Mouse (Mus musculus): ENCODE measurements around the gene Gas8.
"Not testable (repeated sequence)": the region's sequence is repeated elsewhere in the genome, so short reads cannot be mapped to it uniquely, and the experiment has no call there.

Gas8 gene

DNA sequence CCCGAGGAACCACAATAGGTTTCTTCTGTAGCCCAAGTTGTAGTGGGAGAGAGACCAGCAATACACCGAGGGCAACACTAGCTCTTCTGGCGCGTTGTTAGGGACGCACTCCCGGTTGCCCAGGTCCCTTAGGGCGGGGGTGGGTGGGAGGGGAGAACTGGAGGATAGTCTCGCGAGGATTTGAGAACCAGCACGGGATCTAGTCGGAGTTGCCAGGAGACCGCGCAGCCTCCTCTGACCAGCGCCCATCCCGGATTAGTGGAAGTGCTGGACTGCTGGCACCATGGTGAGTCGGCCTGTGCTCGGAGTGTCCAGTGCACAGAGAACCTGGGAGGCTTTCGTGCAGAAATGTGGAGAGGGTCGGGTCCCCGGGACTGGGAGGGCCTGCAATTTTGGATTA, at the start of gene Gas8:
Gas8 (plus strand) TSS at position 168 of the 400 bp plus-strand sequence.
- DNase-seq, result peak; percentile 93

DNA sequence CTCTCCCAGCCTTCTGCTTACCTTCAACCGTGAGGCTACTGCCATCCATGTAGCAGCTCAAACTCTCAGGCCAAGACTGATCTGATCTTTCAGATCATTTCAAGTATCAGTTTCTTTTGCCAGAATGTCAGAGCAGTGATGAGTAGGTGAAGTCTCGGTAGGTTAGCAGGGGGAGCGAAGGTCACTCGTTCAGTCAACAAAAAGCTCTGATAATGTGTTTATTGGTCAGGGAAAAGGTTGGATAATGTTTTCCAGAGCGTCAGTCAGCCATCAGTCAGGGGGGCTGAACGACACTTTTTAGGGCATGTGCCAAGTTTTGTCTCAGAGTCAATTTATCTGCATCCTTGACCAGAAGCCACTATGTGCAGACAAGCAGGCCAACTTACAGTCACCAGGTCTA, 45.6 kb upstream of the Gas8 start:
- not testable (repeated sequence) for DNase-seq

DNA sequence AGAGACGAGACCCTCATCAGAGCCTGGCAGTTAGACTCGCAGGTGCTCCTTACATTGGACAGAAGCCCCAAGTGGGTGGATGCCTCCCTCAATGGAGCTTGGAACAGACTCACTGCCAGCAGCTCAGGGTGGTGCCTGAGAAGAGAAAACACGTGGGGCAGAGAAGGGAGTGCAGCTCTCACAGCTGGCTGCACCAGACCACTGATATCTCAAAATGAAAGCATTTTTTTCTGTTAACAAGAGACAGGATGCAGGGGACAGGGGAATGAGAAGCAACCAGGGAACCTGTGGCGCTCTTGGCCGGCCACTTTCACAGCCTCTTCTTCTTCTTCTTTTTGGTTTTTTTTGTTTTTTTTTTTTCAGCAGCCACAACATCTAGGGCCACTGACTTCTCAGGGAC, 44.1 kb upstream of the Gas8 start:
- DNase-seq, result not testable (repeated sequence)

DNA sequence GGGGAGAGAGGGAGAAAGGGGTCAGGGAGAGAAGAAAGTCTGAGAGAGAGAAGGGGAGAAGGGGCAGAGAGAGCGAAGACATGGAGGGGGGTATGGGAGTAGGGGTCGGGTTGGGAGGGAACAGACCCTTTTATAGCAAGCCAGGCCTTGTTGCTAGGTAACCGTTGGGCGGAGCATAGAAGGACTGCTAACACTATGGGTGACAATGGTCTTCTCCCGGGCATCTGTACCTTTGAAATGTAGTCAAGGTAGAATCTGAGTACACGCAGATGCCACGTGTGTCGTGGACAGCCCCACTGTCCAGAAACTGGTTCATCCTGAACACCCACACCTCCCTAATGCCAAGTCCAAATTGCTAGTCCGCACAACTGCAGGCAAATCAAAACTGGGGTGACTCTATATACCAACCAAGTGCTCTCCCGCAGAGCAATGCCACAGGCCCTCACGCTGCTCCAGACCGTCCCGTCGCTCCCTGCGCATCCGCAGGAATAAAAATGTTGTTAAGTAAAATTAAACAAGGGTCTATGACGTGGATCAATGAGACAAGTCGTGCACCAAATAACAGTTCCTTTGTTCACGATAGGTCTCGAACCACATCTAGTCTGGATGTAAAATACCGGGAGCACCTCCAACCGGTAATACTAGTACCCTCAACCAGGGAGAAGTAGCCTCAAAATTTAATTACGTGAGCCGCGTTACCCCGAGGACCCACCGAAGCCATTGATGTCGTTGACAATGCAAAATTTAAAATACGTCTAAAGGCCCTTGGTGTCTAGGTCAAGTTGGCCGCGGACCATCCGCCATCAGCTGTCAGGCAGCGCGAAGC, 41.5 kb upstream of the Gas8 start:
- no peak for DNase-seq

DNA sequence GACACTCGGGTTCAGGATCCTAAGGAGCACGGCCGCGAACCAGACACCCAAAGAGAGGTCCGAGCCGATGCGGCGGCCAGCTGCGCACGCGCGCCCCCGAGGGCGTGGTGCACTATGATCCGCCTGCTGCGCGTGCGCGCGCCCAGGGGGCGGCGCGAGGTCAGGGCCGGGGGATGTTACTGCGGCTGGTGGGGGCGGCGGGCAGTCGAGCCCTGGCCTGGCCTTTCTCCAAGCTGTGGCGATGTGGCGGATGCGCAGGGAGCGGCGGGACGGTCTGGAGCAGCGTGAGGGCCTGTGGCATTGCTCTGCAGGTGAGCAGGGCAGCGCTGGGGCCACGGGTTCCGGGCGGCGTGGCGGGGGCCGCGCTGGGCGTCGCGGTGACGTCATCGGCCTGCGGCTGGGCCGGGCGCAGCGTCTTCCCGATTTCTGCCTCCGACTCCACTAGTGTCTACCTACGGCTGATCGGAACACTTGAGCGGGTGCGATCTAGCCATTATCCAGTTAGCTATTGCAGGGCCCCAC, 40.8 kb upstream of the Gas8 start, which contains the start of gene Afg3l1:
Afg3l1 (plus strand) TSS at position 167 of the 522 bp plus-strand sequence.
- peak; percentile 94 for DNase-seq

DNA sequence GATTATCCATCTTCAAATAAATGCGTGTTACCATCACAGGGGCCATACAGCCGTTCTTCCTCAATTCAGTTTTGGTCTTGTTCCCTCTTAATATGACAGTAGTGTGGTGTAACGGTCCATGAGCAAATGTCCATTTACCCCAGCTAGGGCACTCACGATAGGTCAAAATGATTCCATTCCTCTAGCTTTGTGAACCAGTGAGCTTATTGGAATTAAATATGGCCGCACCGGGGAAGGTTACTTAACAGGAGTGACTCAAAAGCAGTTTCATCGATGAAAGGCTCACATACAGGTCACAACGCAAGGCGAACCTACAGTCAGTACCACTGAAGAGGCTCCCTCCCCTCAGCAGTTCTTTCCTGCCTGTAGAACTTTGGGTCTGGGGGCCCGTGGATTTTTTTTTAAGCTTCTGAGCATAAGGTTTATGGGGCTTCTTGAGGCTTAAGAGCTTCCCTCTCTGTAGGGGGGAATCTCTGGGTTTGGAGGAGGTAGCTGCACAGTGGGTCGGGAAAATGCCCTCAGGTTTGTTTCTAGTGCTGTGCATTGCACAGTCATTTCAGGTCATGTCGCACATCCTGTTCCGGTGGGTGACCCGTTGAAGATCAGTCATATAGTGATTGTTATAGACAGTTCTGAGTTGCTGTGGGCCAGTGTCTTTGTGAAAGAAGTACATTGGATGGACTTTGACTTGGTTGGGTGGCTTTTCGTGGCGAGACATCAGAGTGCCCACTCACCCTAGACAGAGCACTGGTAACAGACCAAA, 40.0 kb upstream of the Gas8 start:
- no peak for DNase-seq

DNA sequence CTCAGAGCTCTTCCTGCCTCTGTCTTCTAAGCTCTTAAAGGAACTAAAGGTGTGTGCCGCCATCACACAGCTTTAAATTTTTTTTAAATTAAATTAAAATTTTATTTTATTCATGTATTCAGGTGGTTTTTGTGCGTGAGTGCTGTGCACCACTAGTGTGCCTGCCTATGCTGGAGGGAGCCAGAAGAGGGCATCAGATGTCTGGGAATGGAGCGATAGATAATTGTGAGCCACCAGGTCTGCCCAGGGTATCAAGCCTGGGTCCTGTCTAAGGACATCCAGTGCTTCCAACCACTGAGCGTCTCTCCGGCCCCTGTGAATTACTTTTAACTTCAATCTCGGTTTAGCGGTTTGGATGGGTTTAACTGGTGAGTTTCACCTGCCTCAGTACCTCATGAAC, 36.0 kb upstream of the Gas8 start:
- DNase-seq, result no peak

DNA sequence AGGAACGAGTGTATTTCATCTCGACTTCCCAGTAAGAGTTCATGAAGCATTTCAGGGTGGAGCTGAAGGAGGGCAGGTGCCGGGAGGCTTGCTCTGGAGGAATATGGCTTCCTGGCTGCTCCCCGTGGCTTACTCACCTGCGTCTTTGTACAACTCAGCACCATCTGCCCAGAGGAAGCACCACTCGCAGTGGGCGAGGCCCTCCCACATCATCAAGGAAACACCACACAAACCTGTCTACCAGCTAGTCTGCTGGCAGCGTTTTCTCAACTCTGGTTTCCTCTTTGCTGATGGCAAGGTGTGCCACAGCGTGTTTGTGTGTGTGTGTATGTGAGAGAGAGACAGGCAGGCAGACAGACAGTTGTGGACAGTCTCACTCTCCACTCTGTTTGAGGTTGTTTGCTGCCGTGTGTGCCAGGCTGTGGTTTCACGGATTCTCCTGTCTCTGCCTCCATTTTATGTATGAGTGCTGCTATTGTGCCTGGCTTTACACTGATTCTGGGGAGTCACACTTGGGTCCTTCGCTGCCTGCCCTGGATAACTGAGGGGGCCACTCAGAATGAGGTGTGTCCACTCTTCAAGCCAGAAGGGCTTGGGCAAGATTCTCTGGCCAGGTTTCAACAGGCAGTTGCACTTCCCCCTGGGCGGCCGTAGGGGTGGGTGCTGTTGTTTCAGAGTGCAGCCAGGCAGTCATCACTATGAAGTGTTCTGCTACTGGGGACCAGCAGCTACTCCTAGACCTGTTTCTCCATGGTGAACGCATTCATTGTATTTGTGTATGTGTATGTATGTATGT, 27.2 kb upstream of the Gas8 start:
- no peak for DNase-seq

DNA sequence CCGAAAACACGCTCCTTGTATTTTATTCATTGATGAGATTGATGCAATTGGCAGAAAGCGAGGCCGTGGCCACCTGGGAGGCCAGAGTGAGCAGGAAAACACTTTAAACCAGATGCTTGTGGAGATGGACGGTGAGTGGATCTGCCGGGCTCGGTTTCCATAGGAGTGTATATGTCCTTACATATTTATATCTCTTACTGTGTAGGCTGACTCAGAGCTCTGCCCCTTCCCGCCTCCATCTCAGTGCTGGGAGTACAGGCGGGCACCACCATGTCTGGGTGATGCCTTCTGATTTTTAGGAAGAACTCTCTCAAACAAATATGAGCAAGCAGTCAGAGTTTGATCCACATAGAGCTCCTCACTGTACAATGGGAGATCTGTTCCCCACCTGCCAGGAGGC, 25.7 kb upstream of the Gas8 start:
- DNase-seq, result no peak

DNA sequence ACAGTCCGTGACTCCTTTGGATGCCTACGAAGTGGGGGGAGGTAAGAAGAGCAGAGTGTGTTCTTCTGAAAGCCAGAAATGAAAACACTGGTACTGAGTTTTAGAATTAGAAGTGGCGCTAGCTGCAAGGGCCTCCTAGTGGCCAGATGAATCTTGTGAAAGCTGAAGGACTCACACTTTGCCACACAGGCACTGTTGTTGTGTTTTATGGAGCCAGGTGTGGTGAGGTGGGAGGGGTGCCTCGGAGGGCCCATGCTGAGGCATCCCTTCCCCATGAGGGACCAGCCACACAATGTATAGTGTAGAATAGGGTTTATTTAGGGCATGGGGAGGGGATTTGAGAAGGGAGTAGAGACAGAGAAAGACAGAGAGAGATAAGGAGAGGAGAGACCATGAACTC, 20.9 kb upstream of the Gas8 start:
- no peak for DNase-seq

DNA sequence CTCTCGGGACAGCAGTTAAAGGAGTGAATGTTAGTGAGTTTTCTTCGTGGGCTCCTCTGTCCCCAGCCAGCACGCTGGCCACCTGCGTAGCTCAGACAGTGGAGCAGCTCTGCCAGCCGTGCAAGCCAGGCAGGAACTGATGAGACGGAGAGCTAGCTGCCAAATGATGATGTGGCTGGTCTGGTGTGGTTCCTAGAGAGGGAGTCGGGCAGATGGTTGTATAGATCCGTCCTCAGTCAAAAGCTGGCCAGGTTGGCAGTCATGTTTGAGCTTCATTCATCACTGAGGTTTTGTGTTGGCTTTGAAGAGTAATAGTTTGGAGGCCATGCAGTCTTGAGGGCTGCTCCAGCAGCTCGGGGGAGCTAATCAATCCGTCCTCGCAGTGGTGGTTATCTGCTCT, 19.7 kb upstream of the Gas8 start:
- DNase-seq, result peak; percentile 75

DNA sequence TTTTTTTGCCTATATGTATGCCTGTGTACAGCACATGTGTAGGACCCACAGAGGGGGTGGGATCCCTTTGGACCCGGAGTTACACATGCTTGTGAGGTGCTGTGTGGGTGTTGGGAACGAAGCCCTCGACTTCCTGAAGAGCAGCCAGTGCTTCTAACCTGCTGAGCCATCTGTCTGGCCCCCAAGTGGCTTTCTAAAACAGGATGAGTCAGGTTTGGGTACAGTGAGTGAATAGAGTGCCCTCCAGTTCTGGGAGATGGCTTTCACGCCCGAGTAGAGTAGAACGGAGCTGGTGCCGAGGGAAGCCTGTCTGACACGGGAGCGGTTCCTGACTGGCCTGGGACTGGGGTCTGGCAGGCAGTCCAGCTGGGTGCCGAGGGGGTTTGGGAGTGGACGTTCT, 19.1 kb upstream of the Gas8 start:
- DNase-seq, result no peak

DNA sequence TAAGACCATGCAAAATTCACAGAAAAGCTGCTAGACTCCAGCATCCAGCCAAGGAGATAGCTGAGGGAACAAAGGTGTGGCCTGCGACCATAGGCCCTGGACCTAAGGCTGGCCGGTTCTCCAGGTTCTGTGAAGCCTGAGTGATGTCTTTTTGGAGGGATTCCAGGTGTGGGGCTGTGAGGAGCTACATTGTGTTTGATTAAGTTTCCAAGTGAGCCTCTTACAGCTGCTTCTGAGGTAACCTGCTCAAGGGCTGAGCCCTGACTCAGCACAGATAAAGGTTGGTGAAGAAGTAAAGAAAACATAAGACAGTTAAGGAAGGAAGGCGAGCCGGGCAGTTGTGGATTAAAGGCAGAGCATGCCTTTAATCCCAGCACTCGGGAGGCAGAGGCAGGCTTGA, 16.4 kb upstream of the Gas8 start:
- DNase-seq, result no peak

DNA sequence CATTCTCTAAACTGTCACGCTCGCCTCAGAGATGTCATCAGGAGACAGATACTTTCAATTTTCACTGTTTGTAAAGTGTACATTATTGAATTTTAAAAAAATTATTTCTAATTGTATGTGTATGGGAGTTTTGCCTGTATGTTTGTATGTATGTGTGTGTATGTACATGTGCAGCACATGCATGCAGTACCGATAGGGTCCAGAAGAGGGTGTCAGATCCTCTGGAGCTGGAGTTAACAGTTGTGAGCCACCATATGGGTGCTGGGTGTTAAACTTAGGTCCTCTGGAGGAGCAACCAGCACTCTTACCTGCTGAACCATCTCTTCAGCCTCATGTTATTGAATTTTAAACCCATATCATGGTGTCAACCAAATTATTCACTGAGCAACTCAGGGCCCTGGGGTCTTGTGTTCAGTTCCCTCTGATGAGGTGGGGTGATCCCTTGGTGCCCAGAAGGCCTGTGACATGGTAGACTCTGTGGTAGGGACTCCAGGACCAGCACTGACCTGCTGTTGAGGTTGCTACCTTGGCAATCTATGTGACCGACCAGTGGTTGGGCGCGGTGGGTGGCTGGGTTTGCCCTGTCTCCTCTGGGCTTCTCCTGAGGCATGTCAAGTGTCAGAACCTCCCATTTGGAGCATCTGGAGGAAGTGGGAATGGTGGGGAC, 14.7 kb upstream of the Gas8 start:
- no peak for DNase-seq

DNA sequence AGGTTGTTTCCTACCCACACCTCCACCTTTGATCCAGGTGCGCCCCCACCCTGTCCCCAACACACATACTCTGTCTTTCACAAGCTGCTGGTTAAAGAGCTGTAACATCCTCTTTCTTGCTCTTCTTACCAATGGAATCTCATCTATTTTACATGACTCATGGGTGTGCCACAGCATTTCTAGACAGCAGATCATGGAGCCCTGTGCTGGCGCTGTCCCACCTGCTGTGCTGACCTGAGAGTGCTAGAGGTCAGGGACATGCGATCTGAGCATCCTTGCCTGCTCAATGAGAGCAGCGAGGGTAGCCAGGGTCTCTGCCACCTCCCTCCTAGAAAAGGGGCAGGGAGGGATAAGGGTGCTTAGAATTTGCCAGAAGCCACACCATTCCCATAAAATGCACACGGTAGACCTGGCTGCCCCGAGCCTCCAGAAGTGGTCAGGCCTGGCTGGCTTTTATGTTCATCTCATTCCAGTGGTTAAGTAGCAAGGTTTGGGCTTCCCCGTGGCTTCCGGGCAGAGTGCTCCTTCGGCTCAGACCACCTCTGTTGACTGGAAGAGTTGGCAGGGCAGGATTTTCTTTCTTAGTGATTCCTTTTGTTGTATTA, 13.9 kb upstream of the Gas8 start:
- no peak for DNase-seq

DNA sequence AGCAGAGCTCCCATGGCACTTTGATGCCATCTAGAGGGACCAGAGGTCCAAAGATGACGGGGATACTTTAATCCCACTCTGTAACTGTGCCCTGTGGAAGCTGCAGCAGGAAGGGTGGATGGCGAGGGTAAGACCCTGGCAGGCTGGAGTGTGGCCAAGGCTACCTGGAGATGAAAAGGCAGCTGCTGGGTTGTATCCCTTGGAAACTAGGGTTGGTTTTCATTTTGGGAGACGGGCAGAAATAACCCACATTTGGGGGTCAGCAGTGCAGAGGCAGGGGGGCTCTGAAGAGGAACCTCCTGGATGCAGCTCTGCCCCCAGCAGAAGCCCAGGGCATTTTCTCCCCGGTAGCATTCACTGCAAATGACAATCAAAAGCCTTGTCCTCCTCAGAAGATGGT, 13.4 kb upstream of the Gas8 start:
- no peak for DNase-seq

DNA sequence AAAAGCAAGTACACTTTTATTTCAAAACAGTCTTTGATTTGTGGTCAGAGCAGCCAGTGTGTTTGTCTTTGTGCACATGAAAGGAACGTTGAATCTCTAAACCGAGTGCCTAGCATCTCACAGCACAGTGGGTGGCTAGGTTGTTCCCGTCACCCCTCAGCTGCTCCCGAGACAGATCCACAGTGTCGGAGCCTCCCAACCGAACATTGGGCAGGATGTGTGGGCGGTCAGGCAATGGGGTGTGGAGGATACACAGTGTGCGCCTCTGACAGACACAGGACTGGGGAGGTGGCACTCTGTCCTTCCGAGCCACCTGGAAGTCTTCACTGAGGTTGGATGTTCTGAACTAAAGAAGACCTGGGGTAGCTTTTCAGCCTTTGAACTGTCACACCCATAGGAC, 12.9 kb upstream of the Gas8 start:
- no peak for DNase-seq

DNA sequence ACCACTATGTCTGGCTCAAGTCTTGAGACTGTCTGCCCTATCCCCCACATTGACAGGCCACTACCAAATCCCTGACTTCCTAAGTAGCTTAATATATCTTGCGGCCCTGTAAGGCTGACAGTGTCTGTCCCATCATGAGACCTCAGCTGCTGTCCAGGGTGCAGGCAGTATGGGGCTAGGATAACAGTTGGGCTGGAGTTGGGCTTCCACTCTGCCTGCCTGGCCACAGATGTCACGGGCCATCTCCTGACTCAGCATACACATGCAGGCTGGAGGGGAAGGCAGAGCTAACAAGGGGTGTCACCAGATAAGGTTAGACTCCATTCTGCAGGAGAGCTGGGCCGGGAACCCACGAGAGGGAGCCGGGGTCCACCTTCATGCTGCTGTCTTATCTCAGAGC, 11.5 kb upstream of the Gas8 start:
- DNase-seq, result no peak

DNA sequence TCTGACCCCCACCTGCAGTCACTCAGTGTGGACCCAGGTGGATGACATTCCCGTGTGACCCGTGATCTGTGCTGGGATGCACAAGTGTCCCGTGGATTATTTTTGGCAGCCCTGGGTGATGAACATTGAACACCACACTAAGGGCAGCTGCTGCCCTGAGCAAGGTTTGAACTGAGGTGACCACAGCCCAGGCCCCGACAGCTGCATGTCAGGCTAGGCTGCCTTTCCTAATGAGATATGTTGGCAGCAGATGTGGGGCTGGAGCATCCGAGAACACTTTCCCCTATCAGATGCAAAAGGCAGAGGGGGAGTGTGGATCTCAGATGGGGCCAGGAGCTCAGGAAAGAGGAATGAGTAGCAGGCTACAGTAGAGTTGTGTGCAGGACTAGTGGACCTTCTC, 7.8 kb upstream of the Gas8 start:
- DNase-seq, result no peak

DNA sequence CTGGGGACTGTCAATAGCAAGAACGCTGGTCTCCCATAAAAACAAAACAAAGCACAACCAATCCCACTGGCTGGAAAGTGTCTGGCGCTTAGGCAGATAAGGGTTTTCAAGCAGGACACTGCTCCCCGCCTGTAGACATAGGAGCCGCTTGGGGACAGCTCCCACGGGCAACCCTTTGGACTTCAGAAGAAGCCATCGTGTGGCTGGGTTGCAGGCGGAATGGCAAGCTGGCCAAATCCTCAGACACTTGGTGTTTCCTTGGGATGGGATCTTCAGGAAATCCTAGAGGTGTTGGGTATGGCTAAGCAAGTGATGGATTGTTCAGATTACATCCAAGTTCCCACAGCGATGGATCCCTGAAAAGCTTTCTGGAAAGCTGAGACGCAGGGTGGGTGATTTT, 4.5 kb upstream of the Gas8 start:
- no peak for DNase-seq

DNA sequence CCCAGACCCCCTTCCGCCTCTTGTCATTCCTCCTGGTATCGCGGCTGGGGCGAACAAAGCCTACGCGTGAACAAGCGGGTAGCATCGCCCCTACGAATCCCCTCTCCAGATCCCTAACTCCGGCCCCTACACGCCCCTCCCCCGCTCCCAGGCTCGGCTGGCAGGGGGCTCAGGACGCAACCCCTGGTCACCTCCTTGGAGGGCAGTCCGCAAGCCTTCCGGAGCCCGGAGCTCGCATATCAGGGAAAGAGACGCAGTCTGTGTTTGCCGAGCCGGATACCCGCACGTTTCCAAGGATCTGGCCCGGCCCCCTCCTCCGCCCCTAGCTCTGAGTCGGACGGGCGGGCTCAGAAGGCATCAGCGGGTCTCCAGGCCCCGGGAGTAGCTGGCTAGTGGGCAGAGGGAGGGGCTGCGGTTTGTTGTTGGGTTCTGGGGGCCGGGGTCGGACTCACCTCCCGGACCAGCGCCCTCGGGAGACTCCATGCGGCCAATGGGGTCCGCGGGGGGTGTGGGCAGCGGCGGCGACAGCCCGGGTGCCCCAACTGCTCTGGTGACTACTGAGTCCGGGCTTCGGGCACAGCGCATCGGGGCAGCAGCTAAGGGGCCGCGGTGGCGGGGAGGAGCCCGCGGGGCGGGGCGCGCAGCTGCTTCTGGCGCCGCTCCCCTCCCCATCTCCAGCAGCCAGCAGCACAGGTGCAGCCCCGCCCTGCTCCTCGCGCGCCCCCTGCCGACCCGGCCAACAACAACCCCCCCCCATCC, 3.7 kb upstream of the Gas8 start, which contains the start of gene Dbndd1:
Dbndd1 (minus strand) TSS at position 683 of the 759 bp plus-strand sequence.
- DNase-seq, result peak; percentile 37
